Mouse (Mus musculus) liver, postnatal 0 days (tissue): ENCODE measurements at regions not wholly inside any gene's neighbourhood (a gene's known extent, or its start where the extent isn't known, plus 50 kb on each side); places are given as distances from the start of the nearest gene placed in this dataset.

Experiments used
- CTCF ChIP-seq: sonication (generic); IDR thresholded peaks from 2 replicates; pipeline ENCODE4 v1.5.1; 2016; ENCODE audit warnings: antibody characterized with exemption, low read depth
- EP300 ChIP-seq: IDR thresholded peaks from 2 replicates; pipeline ENCODE4 v1.6.1; 2016; ENCODE audit warnings: antibody characterized with exemption, low read depth, mild to moderate bottlenecking

DNA sequence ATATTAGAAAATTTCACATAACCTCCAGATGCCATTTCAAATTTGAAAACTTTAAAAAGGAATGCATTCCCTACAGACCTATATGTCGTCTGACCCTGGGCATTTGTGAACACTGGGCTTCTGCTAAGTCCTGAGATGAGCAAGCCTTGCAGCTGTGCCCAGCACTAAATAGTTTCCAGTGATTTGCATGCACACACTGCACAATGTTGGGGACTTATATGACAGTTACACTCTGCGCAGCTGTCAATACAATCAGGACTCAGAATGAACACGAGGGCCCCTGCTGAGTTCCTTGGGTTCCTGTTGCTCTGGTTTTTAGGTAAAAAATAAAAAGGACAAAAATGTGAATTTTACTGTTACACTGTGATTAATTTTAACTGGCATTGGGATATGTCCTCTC, 377.7 kb upstream of the Tacstd2 start:
- no peak for TF ChIP-seq CTCF
- no peak for TF ChIP-seq EP300
